Mouse (Mus musculus) olfactory bulb, adult 2 months (tissue): ENCODE data around the gene Fgf22.

Experiments used
- CTCF ChIP-seq: fragments of 200-500 bp; IDR thresholded peaks from 2 replicates; pipeline ENCODE4 v1.5.1; 2012; ENCODE audit warnings: low read depth, mild to moderate bottlenecking, low read length, moderate library complexity; ENCODE audit not compliant: insufficient read depth
- POLR2A ChIP-seq: fragments of 200-500 bp; IDR thresholded peaks from 2 replicates; pipeline ENCODE4 v1.6.1; 2012; ENCODE audit warnings: mild to moderate bottlenecking, low read depth, low read length, moderate library complexity; ENCODE audit not compliant: insufficient read depth

DNA sequence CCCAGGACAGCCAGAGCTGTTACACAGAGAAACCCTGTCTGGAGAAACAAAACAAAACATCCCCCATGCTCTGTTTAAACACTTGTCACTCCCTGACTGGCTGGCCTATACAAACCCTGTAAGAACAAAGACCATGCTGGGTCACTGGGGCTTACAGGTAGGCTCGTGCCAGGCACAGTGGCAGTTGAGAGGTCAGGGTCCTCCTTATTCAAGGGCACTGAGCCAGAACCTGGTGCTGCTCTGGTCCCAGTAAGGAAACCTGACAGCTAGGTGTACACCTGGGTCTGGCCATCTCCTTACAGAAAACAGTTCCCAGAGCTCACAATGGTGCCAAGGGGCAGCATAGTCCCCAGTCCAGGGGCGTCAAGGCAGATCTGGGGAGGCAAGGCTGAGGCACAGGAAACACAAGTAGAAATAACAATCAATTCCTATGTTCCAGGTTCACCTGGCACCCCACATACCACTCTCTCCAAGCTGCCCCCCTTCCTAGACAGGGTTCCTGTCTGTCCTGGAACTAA, 10.4 kb downstream of the Fgf22 start:
- no peak for TF ChIP-seq CTCF
- no peak for TF ChIP-seq POLR2A
